Mouse (Mus musculus) midbrain, embryonic 14.5 days (tissue): ENCODE data around the gene P4ha1. TPM values are rescaled to one million over a fixed set of nuclear protein-coding genes. Genes with fewer than 3 reads are reported as not detected.
"Not testable (repeated sequence)": the region's sequence is repeated elsewhere in the genome, so short reads cannot be mapped to it uniquely, and the experiment has no call there.

Experiments used
- ATAC-seq: fragments of 200-750 bp; cut with Nextera tagmentation; 2 replicates; pipeline ENCODE4 v1.8.0; 2017; ENCODE audit warnings: moderate number of reproducible peaks, moderate library complexity; ENCODE audit not compliant: low FRiP score, low TSS enrichment
- DNase-seq: peaks from one replicate; pipeline ENCODE4 v3.0.0-alpha.2; 2015
- H3K27ac ChIP-seq: fragments of 300-500 bp; sonication (generic); replicated peaks from 2 replicates; pipeline ENCODE4 v1.5.1; 2014; ENCODE audit warnings: mild to moderate bottlenecking, low read depth, low read length, moderate library complexity
- H3K27me3 ChIP-seq: fragments of 300-500 bp; sonication (generic); 2 replicates; pipeline ENCODE4 v1.6.1; 2014; ENCODE audit warnings: low read length, control low read depth, mixed read lengths; ENCODE audit not compliant: control insufficient read depth, insufficient read depth
- H3K36me3 ChIP-seq: fragments of 300-500 bp; sonication (generic); 2 replicates; pipeline ENCODE4 v1.6.1; 2014; ENCODE audit warnings: low read length, control low read depth; ENCODE audit not compliant: control insufficient read depth, insufficient read depth
- H3K4me1 ChIP-seq: fragments of 300-500 bp; sonication (generic); 2 replicates; pipeline ENCODE4 v1.6.1; 2014; ENCODE audit warnings: mild to moderate bottlenecking, antibody characterized with exemption, low read length, control low read depth; ENCODE audit not compliant: control insufficient read depth, insufficient read depth
- H3K4me2 ChIP-seq: fragments of 300-500 bp; sonication (generic); 2 replicates; pipeline ENCODE4 v1.6.1; 2014; ENCODE audit warnings: mild to moderate bottlenecking, low read length, moderate library complexity
- H3K4me3 ChIP-seq: fragments of 300-500 bp; sonication (generic); replicated peaks from 2 replicates; pipeline ENCODE4 v1.5.1; 2014; ENCODE audit warnings: low read depth, low read length
- H3K9ac ChIP-seq: fragments of 300-500 bp; sonication (generic); replicated peaks from 2 replicates; pipeline ENCODE4 v1.6.1; 2014; ENCODE audit warnings: mild to moderate bottlenecking, low read length, moderate library complexity
- H3K9me3 ChIP-seq: fragments of 300-500 bp; sonication (generic); 2 replicates; pipeline ENCODE4 v1.6.1; 2016; ENCODE audit warnings: low read length, control low read depth, mixed read lengths; ENCODE audit not compliant: control insufficient read depth
- WGBS: fragments of 180-500 bp; shearing (Covaris S2); extraction: QIAGEN DNeasy Blood & Tissue Kit; methylation state at CpG from one replicate; pipeline ENCODE4 v1.1.7; 2014; 5-methylcytosine and 5-hydroxymethylcytosine counted together
- polyA plus RNA-seq: library from polyadenylated mRNA; unstranded; fragments of >200 nt; fragmentation: Nextera tagmentation; extraction: Ambion mirVana; gene quantifications from 2 replicates; pipeline ENCODE4 v1.2.1, GENCODE M21; 2014

P4ha1 gene
- polyA plus RNA-seq, 1 experiment from 2014 or later: 22.4 TPM

DNA sequence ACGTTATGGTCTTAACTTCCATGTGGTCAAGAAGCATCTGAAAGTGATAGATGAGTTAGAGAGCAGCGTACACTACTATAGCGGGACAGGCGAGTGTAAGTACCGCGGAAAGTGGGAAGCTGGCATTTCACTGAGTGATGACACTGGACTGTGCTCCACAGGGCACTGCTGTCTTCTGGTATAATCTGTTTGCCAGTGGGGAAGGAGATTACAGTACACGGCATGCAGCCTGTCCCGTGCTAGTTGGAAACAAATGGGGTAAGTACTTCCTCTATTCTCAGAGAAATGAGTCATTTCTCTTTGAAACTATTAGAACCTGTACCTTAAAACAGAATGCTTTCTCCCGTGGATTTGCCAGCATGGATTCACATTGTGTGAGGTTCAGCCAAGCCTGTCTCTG, 46.3 kb downstream of the P4ha1 start:
- 95% methylated on average over 9 of the region's 9 CpGs for WGBS
- no peak for ATAC-seq
- H3K9ac ChIP-seq: no peak overlapping the region

GRCm38 (mm10) chr10:59377906-59378305, 54.8 kb downstream of the P4ha1 start:
- Histone ChIP-seq H3K27ac (no peak overlapping the region), H3K4me2 (no peak overlapping the region), H3K36me3 (peaks cover 8% of the 10 kb centered on the region), H3K27me3 (no peaks in the 10 kb centered on the region), H3K9ac (no peak overlapping the region), H3K4me1 (no peaks in the 10 kb centered on the region), H3K4me3 (no peak overlapping the region), H3K9me3 (no peaks in the 10 kb centered on the region)
- DNase-seq: no peak
- 95% methylated on average over 10 of the region's 10 CpGs for WGBS
- ATAC-seq: no peak

More for the DNA sequence above, 46.3 kb downstream of the P4ha1 start:
- Histone ChIP-seq H3K27me3 (no peaks in the 10 kb centered on the region), H3K36me3 (peaks cover 74% of the 10 kb centered on the region), H3K27ac (no peak overlapping the region), H3K4me1 (no peaks in the 10 kb centered on the region), H3K4me3 (no peak overlapping the region), H3K9me3 (no peaks in the 10 kb centered on the region), H3K4me2 (no peak overlapping the region)
- no peak for DNase-seq

DNA sequence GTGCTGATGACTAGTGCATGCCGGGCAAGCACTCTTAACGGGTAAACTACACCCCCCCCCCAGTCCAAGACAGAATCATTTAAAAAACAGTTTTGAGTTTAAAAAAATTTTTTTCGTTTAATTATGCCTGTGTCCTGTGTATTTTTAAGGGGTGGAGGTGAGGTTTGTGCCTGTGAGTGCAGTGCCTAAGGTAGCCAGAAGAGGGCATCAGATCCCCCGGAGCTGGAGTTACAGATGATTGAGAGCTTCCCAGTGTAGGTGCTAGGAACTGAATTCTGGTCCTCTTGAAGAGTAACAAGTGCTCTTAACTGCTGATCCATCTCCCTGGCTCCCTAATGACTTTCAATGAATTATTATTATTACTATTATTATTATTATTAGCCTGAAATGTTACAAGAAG, 55.6 kb downstream of the P4ha1 start:
- WGBS: 93% methylated on average over 4 of the region's 4 CpGs
- no peak for ATAC-seq
- no peak for DNase-seq

GRCm38 (mm10) chr10:59379927-59380326, 56.8 kb downstream of the P4ha1 start:
- H3K4me2 ChIP-seq: no peak overlapping the region
- no peak overlapping the region for H3K4me3 ChIP-seq
- WGBS: 76% methylated on average over 3 of the region's 3 CpGs
- ATAC-seq: no peak
- no peak for DNase-seq
- H3K27me3 ChIP-seq: no peaks in the 10 kb centered on the region
- H3K36me3 ChIP-seq: no peaks in the 10 kb centered on the region
- no peaks in the 10 kb centered on the region for H3K4me1 ChIP-seq
- H3K9me3 ChIP-seq: no peaks in the 10 kb centered on the region
- H3K9ac ChIP-seq: no peak overlapping the region
- H3K27ac ChIP-seq: no peak overlapping the region

More for the DNA sequence above, 55.6 kb downstream of the P4ha1 start:
- no peak overlapping the region for H3K9ac ChIP-seq
- H3K4me2 ChIP-seq: no peak overlapping the region
- no peak overlapping the region for H3K4me3 ChIP-seq
- no peaks in the 10 kb centered on the region for H3K4me1 ChIP-seq
- peaks cover 5% of the 10 kb centered on the region; the same call in 1 of the 2 replicates for H3K36me3 ChIP-seq
- no peaks in the 10 kb centered on the region for H3K9me3 ChIP-seq
- H3K27ac ChIP-seq: no peak overlapping the region
- no peaks in the 10 kb centered on the region for H3K27me3 ChIP-seq

DNA sequence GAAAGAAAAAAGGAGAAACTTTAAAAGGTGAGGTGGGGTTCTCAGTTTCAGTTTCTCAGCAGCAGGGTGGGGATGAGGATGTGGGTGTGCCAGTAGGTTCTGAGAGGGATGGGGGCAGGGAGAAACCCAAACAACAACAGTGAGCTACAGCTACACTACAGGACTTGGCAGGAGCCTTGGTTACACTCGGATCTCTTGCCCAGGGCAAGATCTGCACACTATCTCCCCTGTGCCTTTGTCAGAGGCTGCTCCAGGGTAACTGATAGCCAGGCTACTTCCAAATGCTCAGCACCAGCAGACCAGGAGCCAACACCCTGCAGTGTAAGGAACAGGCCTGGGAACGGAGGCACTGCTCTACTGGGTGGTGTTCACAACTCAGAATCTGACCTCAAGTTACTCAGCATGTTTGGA, 57.3 kb downstream of the P4ha1 start:
- Histone ChIP-seq H3K27me3 (no peaks in the 10 kb centered on the region), H3K9ac (no peak overlapping the region), H3K36me3 (no peaks in the 10 kb centered on the region), H3K4me3 (no peak overlapping the region), H3K9me3 (no peaks in the 10 kb centered on the region), H3K4me1 (no peaks in the 10 kb centered on the region), H3K27ac (no peak overlapping the region), H3K4me2 (no peak overlapping the region)
- ATAC-seq (no peak), DNase-seq (no peak)
- WGBS: 86% methylated on average over 2 of the region's 2 CpGs

DNA sequence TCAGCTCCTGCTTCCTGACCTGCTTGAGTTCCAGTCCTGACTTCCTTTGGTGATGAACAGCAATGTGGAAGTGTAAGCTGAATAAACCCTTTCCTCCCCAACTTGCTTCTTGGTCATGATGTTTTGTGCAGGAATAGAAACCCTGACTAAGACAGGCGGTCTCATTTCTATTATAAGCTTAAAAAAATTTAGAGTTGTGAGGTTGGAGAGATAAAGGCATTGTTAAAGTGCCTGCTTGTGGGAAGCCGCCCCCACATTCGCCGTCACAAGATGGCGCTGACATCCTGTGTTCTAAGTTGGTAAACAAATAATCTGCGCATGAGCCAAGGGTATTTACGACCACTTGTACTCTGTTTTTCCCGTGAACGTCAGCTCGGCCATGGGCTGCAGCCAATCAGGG, 58.5 kb downstream of the P4ha1 start:
- not testable (repeated sequence) for H3K4me1 ChIP-seq, H3K27me3 ChIP-seq, H3K4me2 ChIP-seq, ATAC-seq, DNase-seq, H3K36me3 ChIP-seq, H3K9ac ChIP-seq, H3K9me3 ChIP-seq, H3K4me3 ChIP-seq, H3K27ac ChIP-seq
- 74% methylated on average over 6 of the region's 10 CpGs for WGBS

- H3K4me3 ChIP-seq: no peak overlapping the region
These were observed 63.9 kb downstream of the P4ha1 start for GRCm38 (mm10) chr10:59386951-59387350.

GRCm38 (mm10) chr10:59389652-59390051, 66.6 kb downstream of the P4ha1 start:
- no peaks in the 10 kb centered on the region for H3K4me1 ChIP-seq
- no peak overlapping the region for H3K4me2 ChIP-seq
- WGBS: 95% methylated on average over 3 of the region's 3 CpGs
- no peak overlapping the region for H3K9ac ChIP-seq
- no peaks in the 10 kb centered on the region for H3K36me3 ChIP-seq
- ATAC-seq (no peak), DNase-seq (no peak)
- H3K27me3 ChIP-seq: no peaks in the 10 kb centered on the region
- no peak overlapping the region for H3K27ac ChIP-seq
- peaks cover 5% of the 10 kb centered on the region; the same call in 1 of the 2 replicates for H3K9me3 ChIP-seq
- no peak overlapping the region for H3K4me3 ChIP-seq

More at GRCm38 (mm10) chr10:59386951-59387350, 63.9 kb downstream of the P4ha1 start:
- no peak overlapping the region for H3K27ac ChIP-seq
- H3K4me1 ChIP-seq: no peaks in the 10 kb centered on the region
- WGBS: 91% methylated on average over 7 of the region's 8 CpGs
- DNase-seq (no peak), ATAC-seq (no peak)
- H3K9me3 ChIP-seq: peaks cover 5% of the 10 kb centered on the region; the same call in 1 of the 2 replicates
- H3K27me3 ChIP-seq: no peaks in the 10 kb centered on the region
- H3K9ac ChIP-seq: no peak overlapping the region
- no peak overlapping the region for H3K4me2 ChIP-seq
- no peaks in the 10 kb centered on the region for H3K36me3 ChIP-seq

GRCm38 (mm10) chr10:59391907-59392306, 68.8 kb downstream of the P4ha1 start:
- ATAC-seq: no peak
- WGBS: 83% methylated on average over 4 of the region's 4 CpGs

More at GRCm38 (mm10) chr10:59391907-59392306, 68.8 kb downstream of the P4ha1 start:
- no peak overlapping the region for H3K9ac ChIP-seq
- H3K36me3 ChIP-seq: no peaks in the 10 kb centered on the region
- no peak overlapping the region for H3K27ac ChIP-seq
- DNase-seq: no peak
- H3K4me2 ChIP-seq: no peak overlapping the region
- H3K9me3 ChIP-seq: peaks cover 5% of the 10 kb centered on the region; the same call in 1 of the 2 replicates
- no peaks in the 10 kb centered on the region for H3K27me3 ChIP-seq
- no peaks in the 10 kb centered on the region for H3K4me1 ChIP-seq
- H3K4me3 ChIP-seq: no peak overlapping the region
